Mouse (Mus musculus): ENCODE data around the gene Ptprr.

The Ptprr gene

DNA sequence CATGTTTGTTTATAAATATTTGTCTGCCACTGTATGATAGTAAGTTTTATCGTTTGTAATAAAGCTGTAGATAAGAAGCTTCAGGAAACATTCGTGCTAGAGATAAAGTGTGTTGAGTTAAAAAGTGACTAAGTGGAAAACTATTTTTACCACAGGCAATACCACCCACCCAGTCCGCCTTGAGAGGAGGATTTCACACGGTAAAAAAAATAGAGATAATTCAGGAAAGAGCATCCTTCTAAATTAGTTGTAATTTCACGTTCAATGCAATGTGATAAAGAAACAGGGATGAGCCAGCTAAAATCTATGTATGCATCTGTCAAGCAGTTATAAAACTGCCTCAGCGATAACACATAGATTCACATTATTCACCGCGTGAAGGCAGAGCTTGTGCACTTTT is 99.0 kb downstream of the Ptprr start:
- no peak for DNase-seq

- no peak for DNase-seq
These were observed 103.5 kb downstream of the Ptprr start for GRCm38 (mm10) chr10:116121463-116121862.

DNA sequence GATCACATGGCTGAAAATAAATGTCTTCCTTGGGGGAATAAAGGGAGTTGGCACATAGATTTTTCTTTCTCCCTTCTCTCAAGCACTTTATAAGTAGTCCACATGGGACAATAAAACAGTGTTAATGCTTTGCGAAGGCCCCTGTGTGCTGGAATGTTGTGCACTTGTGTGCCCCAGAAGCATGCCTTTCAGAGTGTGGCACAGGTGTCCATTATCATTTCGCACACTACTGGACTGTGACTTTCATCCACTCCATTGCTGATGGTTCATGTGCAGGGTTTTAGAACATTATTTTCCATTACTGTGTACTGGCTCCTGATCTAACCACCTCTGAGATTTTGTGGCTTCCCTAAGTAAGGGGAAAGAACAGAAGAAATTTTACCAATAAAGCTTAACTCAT is 105.8 kb downstream of the Ptprr start:
- DNase-seq, result no peak

DNA sequence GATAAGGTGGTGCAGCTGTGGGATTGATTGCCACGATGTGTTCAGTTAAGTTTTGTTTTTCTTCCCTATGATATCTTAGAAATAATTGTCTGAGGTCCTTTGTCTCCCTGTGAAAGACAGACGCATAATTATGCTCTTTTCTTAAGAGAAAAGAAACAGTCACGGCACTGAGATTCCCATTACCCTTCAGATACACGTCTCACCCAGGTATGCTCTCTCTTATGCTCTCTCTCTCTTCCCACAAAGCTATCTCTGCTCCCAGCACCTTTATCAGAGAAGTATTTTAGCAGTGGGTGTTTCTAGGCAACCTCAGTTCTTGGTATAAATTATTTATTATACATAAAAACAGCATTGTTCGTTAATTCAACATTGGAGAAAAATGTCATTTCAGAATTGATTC is 107.4 kb downstream of the Ptprr start:
- no peak for DNase-seq

GRCm38 (mm10) chr10:116130401-116130800 is 112.4 kb downstream of the Ptprr start:
- no peak for DNase-seq

GRCm38 (mm10) chr10:116131223-116131622 is 113.2 kb downstream of the Ptprr start:
- DNase-seq, result no peak

- no peak for DNase-seq
These were observed 114.2 kb downstream of the Ptprr start for GRCm38 (mm10) chr10:116132233-116132632.

- DNase-seq, result no peak
These were observed 117.2 kb downstream of the Ptprr start for GRCm38 (mm10) chr10:116135187-116135586.

- no peak for DNase-seq
These were observed 122.2 kb downstream of the Ptprr start for GRCm38 (mm10) chr10:116140226-116140625.

DNA sequence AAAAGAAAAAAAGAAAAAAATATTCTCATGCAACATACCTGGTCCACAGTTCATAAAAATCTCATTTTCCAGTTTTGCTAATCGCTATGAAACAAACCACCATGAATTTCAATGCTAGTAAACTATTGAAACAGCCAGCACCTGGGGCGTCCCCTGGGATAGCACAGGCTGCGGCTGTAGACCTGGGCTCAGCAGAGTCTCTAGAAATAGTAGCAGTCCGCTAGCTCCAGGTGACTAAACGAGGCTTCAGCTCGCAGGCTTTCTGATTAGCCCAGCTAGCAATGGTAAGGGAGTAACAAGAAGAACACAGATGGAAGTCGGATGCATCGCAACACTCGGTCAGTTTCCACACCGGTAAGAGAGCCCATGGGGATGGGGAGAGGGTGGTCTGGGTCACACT is 125.7 kb downstream of the Ptprr start:
- no peak for DNase-seq

DNA sequence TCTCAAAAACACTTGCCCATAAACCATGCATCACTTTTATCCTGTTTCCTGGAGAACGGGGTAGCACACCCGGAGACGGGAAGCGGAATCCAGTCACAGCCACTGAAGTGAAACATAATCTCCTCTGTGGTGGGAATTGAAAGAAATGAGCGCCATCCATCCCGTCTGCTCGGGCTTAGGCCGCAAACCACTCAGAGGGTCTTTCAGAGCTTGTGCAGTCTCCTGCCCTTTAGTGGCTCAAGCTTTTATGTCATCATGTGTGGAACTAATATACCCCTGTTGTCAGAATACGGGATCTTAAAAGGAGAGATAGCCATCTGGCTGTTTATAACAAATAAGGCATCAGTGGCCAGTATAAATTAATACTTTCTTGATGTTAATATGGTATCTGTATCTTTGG is 128.1 kb downstream of the Ptprr start:
- DNase-seq, result no peak

- no peak for DNase-seq
These were observed 136.7 kb downstream of the Ptprr start for GRCm38 (mm10) chr10:116154707-116155106.

GRCm38 (mm10) chr10:116156699-116157098 is 138.7 kb downstream of the Ptprr start:
- no peak for DNase-seq

- no peak for DNase-seq
These were observed 144.3 kb downstream of the Ptprr start for GRCm38 (mm10) chr10:116162338-116162737.

DNA sequence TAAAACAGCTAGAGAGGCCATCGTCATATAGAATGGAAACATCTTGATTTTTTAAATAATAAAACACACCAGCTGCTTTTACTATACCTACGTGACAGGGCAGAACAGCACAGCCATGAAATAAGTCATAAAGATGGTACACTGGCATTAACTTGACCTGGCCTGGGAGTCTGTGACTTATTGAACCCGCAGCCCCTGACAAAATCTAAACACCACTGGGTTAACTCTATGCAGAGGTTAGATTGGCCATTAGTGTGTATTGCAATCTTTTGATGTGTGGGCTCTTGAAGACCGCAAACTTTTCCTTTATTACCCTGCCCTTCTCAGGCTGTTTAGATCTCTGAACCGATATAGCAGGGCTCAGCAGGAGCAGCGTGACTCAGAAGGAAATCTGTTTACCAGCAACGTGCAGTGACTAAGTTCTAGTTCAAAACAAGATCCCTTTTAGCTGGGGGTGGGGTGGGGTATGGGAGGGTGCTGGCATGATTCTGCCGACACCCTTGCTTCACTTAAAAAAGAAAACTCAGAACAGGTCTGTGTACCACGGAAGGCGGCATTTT is 157.4 kb downstream of the Ptprr start:
- no peak for DNase-seq

- DNase-seq, result no peak
These were observed 159.6 kb downstream of the Ptprr start for GRCm38 (mm10) chr10:116177390-116178179.

GRCm38 (mm10) chr10:116181235-116181634 is 163.2 kb downstream of the Ptprr start:
- no peak for DNase-seq

DNA sequence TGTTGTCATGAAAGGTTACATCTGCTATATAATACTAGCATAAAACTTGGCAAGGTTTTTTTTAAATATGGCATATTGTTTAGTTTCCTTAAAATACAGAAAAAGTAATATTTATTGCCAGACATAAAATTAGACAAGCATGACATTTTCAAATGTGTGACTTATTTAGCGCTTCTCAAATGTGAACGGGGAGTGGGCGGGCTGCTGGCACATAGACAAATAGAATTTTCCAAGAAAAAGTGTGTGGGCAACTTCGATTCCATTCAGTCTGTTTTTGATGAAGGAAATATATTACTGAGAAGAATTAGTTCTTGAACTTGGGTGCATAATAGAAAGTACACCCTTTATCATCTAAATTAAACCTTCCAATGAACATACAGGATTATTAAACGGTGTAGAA is 164.2 kb downstream of the Ptprr start:
- no peak for DNase-seq

- no peak for DNase-seq
These were observed 165.2 kb downstream of the Ptprr start for GRCm38 (mm10) chr10:116183258-116183657.

DNA sequence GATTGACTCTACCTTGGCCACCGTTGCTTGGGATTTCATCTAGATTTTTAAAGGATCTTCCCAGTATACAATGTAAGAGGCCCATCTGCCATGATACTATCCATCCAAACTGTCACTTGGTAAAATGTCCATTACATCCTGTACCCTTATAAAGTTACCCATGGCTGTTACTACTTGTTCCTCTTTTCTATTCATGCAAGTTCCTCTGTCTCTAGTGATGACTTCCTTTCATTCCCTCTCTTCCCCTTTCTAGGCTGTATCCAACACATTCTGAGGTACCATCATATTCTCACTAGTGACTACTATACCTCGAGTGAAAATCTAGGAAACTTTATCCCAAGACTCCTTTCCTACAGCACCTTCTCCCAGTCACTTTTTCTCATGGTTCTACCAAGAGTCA is 173.7 kb downstream of the Ptprr start:
- DNase-seq, result no peak

DNA sequence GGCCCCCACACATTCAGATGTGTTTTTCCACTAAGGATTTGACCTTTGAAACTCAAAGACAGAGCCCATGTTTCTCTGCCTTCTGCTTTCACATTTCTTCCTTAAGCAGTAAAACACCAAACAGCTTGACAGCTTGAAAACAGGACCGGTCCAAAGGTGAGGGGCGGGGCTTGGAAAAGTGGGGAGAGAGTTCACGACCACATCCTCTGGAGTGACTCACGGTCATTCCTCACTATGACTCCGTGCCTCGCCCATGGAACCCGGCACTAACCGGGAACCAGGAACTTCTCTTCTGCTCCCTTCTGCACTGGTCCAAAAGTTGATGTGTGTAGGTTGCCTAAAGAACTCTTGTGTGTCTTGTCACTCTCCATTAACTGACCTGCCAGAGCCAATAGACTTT is 174.3 kb downstream of the Ptprr start:
- DNase-seq, result no peak

- no peak for DNase-seq
These were observed 176.4 kb downstream of the Ptprr start for GRCm38 (mm10) chr10:116194409-116194808.

DNA sequence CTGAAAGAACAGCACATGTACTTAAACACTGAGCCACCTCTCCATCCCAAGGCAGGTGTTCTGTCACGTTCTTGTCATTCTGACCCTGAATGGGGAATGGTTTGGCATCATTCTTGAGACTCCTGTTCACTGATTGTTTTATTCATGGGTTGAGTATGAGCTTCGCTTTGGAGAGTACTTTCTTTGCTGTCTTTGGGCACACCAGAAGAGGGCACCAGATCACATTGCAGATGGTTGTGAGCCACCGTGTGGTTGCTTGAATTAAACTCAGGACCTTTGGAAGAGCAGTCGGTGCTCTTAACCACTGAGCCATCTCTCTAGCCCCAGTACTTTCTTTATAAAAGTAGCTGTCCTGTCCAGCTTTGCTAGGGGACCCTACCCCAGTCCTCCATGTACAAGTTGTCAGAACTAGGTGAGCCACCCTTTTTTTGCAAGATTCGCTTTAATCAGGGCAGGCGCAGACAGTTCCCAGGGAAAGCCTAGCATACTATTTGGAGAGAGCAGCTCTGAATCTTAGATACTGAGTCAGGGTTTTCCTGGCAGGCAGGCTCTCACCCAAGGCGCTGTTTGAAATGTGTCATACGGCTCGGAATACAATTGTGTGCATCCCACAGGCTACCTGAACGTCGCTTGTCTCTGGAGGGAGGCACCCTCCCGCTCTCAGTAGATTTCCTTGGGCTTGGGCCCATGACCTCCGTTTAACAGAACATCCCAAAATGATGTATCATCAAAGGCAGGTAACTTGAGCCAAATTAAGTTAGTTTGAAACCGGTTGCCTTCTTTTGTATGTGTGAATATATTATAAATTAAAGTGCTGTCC is 178.8 kb downstream of the Ptprr start:
- no peak for DNase-seq

DNA sequence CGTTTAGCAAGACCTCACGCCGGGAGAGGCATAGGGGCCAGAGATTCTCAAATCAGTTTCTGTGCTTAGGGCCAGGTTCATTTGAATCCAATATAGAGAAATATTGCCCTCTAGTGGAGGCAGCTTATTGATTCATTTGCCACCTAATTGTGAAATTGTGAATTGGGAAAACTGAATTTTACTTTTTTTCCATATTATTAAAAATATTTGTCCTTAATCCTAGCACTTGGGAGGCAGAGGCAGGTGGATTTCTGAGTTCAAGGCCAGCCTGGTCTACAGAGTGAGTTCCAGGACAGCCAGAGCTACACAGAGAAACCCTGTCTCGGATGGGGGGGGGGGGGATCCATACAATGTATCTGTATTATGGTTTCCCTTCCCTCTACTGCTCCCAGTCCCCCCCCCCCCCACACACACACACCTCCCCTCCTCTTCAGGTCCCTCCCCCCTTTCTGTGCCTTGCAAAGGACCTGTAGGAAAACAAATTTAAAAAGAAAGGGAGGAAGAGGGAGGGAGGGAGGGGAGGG is 179.5 kb downstream of the Ptprr start:
- DNase-seq, result no peak

Measured in kidney, adult 18-20 months (tissue).